Mouse (Mus musculus) lung, embryonic 14.5 days (tissue): ENCODE results near the gene Dap. TPM values are rescaled to one million over a fixed set of nuclear protein-coding genes. Genes with fewer than 3 reads are reported as not detected.

Experiments
- ATAC-seq: fragments of 200-750 bp; cut with Nextera tagmentation; 2 replicates; pipeline ENCODE4 v1.8.0; 2017; ENCODE audit warnings: mild to moderate bottlenecking, moderate TSS enrichment, moderate library complexity; ENCODE audit not compliant: insufficient read depth
- DNase-seq: peaks from one replicate; pipeline ENCODE4 v3.0.0-alpha.2; 2015
- H3K27ac ChIP-seq: fragments of 300-500 bp; sonication (generic); 2 replicates; pipeline ENCODE4 v1.5.1; 2014; ENCODE audit warnings: low read depth, mild to moderate bottlenecking, moderate library complexity
- H3K27me3 ChIP-seq: fragments of 300-500 bp; sonication (generic); 2 replicates; pipeline ENCODE4 v1.6.1; 2014; ENCODE audit warnings: low read length, control low read depth; ENCODE audit not compliant: insufficient read depth
- H3K36me3 ChIP-seq: fragments of 300-500 bp; sonication (generic); 2 replicates; pipeline ENCODE4 v1.6.1; 2014; ENCODE audit warnings: control low read depth; ENCODE audit not compliant: insufficient read depth
- H3K4me1 ChIP-seq: fragments of 300-500 bp; sonication (generic); 2 replicates; pipeline ENCODE4 v1.6.1; 2014; ENCODE audit warnings: antibody characterized with exemption, control low read depth; ENCODE audit not compliant: insufficient read depth
- H3K4me2 ChIP-seq: fragments of 300-500 bp; sonication (generic); 2 replicates; pipeline ENCODE4 v1.6.1; 2014; ENCODE audit warnings: mild to moderate bottlenecking
- H3K4me3 ChIP-seq: fragments of 300-500 bp; sonication (generic); 2 replicates; pipeline ENCODE4 v1.5.1; 2014; ENCODE audit warnings: low read depth, low read length
- H3K9ac ChIP-seq: fragments of 300-500 bp; sonication (generic); 2 replicates; pipeline ENCODE4 v1.6.1; 2014
- H3K9me3 ChIP-seq: fragments of 300-500 bp; sonication (generic); 2 replicates; pipeline ENCODE4 v1.6.1; 2016; ENCODE audit warnings: low read depth, low read length, control low read depth
- CTCF ChIP-seq: IDR thresholded peaks from 2 replicates; pipeline ENCODE4 v1.5.1; 2016; ENCODE audit warnings: antibody characterized with exemption, low read depth
- WGBS: fragments of 180-500 bp; shearing (Covaris S2); extraction: QIAGEN DNeasy Blood & Tissue Kit; methylation state at CpG from one replicate; pipeline ENCODE4 v1.1.7; 2014; 5-methylcytosine and 5-hydroxymethylcytosine counted together
- polyA plus RNA-seq: library from polyadenylated mRNA; unstranded; fragments of >200 nt; fragmentation: Nextera tagmentation; extraction: Ambion mirVana; gene quantifications from 2 replicates; pipeline ENCODE4 v1.2.1, GENCODE M21; 2014

The Dap gene
- polyA plus RNA-seq, 1 experiment from 2014 or later, result 97.1 TPM

- Histone ChIP-seq H3K27ac (no peak overlapping the region), H3K36me3 (no peaks in the 10 kb centered on the region), H3K9me3 (no peaks in the 10 kb centered on the region), H3K27me3 (no peaks in the 10 kb centered on the region), H3K4me3 (no peak overlapping the region), H3K4me1 (no peaks in the 10 kb centered on the region; the same call in 1 of the 2 replicates), H3K9ac (no peak overlapping the region), H3K4me2 (no peak overlapping the region)
- DNase-seq (no peak), ATAC-seq (no peak)
- WGBS, result 83% methylated on average over 9 of the region's 9 CpGs
- TF ChIP-seq CTCF, result no peak
These were observed 16.6 kb upstream of the Dap start for GRCm38 (mm10) chr15:31207346-31208093.

GRCm38 (mm10) chr15:31211910-31212309 lies 12.2 kb upstream of the Dap start:
- ATAC-seq (peak; percentile 86), DNase-seq (peak; percentile 86)
- Histone ChIP-seq H3K9me3 (no peaks in the 10 kb centered on the region), H3K9ac (no peak overlapping the region), H3K36me3 (no peaks in the 10 kb centered on the region), H3K27ac (no peak overlapping the region), H3K27me3 (no peaks in the 10 kb centered on the region), H3K4me3 (no peak overlapping the region), H3K4me2 (no peak overlapping the region), H3K4me1 (no peaks in the 10 kb centered on the region; the same call in 1 of the 2 replicates)
- no peak for TF ChIP-seq CTCF
- 47% methylated on average over 7 of the region's 7 CpGs for WGBS

- Histone ChIP-seq H3K9ac (no peak overlapping the region), H3K4me2 (no peak overlapping the region), H3K27ac (no peak overlapping the region), H3K4me1 (no peaks in the 10 kb centered on the region; the same call in 1 of the 2 replicates), H3K4me3 (no peak overlapping the region), H3K9me3 (no peaks in the 10 kb centered on the region), H3K36me3 (no peaks in the 10 kb centered on the region), H3K27me3 (no peaks in the 10 kb centered on the region)
- 88% methylated on average over 3 of the region's 3 CpGs for WGBS
- DNase-seq (no peak), ATAC-seq (no peak)
- no peak for TF ChIP-seq CTCF
These were observed 10.4 kb upstream of the Dap start for GRCm38 (mm10) chr15:31213619-31214270.

- Histone ChIP-seq H3K4me2 (no peak overlapping the region), H3K36me3 (no peaks in the 10 kb centered on the region), H3K27me3 (no peaks in the 10 kb centered on the region), H3K4me3 (no peak overlapping the region), H3K27ac (no peak overlapping the region), H3K4me1 (no peaks in the 10 kb centered on the region), H3K9ac (no peak overlapping the region), H3K9me3 (no peaks in the 10 kb centered on the region)
- 79% methylated on average over 6 of the region's 6 CpGs for WGBS
- no peak for DNase-seq
- ATAC-seq, result no peak
- TF ChIP-seq CTCF, result no peak
These were observed 1.9 kb upstream of the Dap start for GRCm38 (mm10) chr15:31222216-31222615.

DNA sequence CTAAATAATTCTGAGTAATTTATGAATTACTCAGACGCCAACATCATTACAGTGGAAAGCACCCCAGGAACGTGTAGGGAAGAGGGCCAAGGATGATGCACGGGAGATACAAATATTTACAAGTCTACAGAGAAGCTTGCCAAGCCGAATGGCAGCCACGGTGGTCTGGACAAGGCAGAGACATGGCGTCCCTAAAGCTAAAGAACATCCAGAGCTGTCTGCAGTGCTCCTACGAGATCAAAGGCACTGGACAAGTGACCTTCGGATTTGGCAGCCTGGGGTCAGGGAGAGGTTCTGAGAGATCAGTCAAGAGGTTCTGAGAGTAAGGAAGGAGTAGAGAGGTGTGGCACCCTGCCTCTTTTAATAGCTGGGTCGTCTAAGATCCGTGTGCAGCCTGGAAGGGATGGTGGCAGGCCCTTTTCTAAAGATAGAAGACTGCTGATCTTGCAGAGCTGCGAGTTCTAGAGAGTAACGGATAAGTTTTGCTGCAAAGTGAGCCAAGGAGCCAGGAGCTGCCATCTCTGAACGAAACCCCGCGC lies 449 bp upstream of the Dap start:
- WGBS, result 30% methylated on average over 15 of the region's 15 CpGs
- Histone ChIP-seq H3K27ac (peak overlapping the region; percentile 61; the same call in 1 of the 2 replicates), H3K4me3 (peak overlapping the region; percentile 65), H3K9ac (peak overlapping the region; percentile 48), H3K4me1 (no peaks in the 10 kb centered on the region), H3K36me3 (no peaks in the 10 kb centered on the region), H3K27me3 (no peaks in the 10 kb centered on the region), H3K9me3 (no peaks in the 10 kb centered on the region), H3K4me2 (peak overlapping the region; percentile 75)
- TF ChIP-seq CTCF, result no peak
- DNase-seq, result peak; percentile 51
- peak; percentile 43 for ATAC-seq

DNA sequence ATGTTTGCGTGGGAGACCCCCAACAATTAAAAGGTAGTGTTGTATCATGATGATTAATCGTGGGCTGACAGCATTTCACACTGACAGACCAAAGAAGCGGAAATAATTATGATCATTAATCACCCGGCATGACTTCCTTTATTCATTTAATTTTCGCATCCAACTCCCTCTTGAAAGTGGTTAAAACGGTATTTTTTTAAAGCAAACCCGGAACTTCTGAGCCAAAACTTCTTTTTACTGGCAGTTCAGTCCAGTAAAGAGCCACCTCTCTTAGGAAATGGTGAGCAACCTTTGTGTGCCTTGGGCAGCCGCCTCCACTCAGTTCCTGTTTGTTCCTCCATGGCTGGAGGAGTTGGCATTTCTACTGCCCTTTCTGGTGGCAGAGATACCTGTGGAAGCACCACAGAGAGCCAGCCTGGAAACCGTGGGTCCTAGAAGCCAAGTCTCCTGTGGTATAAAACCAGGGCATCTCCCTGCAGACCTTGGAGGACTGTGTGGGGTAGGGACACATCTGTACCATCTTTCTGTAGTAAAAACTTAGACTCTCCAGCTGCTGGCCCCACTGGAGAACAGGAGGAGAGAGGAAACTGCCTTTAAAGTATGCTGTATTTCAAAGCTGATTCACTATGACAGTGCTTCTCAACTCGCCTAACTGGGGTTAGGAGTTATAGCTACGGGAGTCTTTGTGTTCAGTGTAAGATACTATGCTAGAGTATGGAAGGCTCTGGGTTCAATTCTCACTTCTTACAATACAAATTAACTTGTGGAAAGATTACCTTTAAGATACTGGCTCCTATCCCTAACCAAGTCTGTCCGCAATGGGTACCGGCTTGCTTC lies 910 bp downstream of the Dap start:
- ATAC-seq (no peak), DNase-seq (peak; percentile 52)
- 25% methylated on average over 13 of the region's 13 CpGs for WGBS
- Histone ChIP-seq H3K27me3 (no peaks in the 10 kb centered on the region), H3K36me3 (no peaks in the 10 kb centered on the region), H3K4me2 (peak overlapping the region; percentile 75), H3K9ac (peak overlapping the region; percentile 79), H3K4me3 (peak overlapping the region; percentile 65), H3K9me3 (no peaks in the 10 kb centered on the region), H3K27ac (peak overlapping the region; percentile 60), H3K4me1 (no peaks in the 10 kb centered on the region)
- TF ChIP-seq CTCF, result no peak
